Mouse (Mus musculus) bone marrow, adult 2 months (tissue): Measurements from ENCODE around the gene Timm10. TPM values are rescaled to one million over a fixed set of nuclear protein-coding genes. Genes with fewer than 3 reads are reported as not detected.

ENCODE experiments used
- H3K27ac ChIP-seq: fragments of 200-500 bp; 2 replicates; pipeline ENCODE4 v1.5.1; 2012; ENCODE audit warnings: low read depth, mild to moderate bottlenecking, control low read depth, inconsistent platforms, low read length; ENCODE audit not compliant: control insufficient read depth, poor library complexity, insufficient read depth
- H3K4me1 ChIP-seq: fragments of 200-500 bp; 2 replicates; pipeline ENCODE4 v1.6.1; 2011; ENCODE audit warnings: low read length; ENCODE audit not compliant: control insufficient read depth, insufficient read depth
- H3K4me3 ChIP-seq: fragments of 200-500 bp; replicated peaks from 2 replicates; pipeline ENCODE3; 2011; ENCODE audit warnings: mild to moderate bottlenecking, low read depth, low read length, control low read depth; ENCODE audit not compliant: control insufficient read depth
- CTCF ChIP-seq: fragments of 200-500 bp; IDR thresholded peaks from 2 replicates; pipeline ENCODE4 v1.5.1; 2011; ENCODE audit warnings: low read length, control low read depth; ENCODE audit not compliant: control insufficient read depth, insufficient read depth
- POLR2A ChIP-seq: fragments of 200-500 bp; IDR thresholded peaks from 2 replicates; pipeline ENCODE4 v1.6.1; 2011; ENCODE audit warnings: low read depth, mild to moderate bottlenecking, control low read depth, low read length, borderline replicate concordance; ENCODE audit not compliant: control insufficient read depth
- WGBS: fragments of 180-500 bp; shearing (Covaris S2); methylation state at CpG from one replicate; pipeline ENCODE4 v1.1.7; 2018; 5-methylcytosine and 5-hydroxymethylcytosine counted together
- polyA plus RNA-seq: library from polyadenylated mRNA; stranded (reverse); fragments of >200 nt; gene quantifications from 2 replicates; pipeline ENCODE4 v1.2.4, GENCODE M21; 2011; ENCODE audit warnings: low replicate concordance; ENCODE audit not compliant: missing spikeins, insufficient read depth, insufficient read length

Gene Timm10
- polyA plus RNA-seq, 1 experiment = 33.8 TPM

DNA sequence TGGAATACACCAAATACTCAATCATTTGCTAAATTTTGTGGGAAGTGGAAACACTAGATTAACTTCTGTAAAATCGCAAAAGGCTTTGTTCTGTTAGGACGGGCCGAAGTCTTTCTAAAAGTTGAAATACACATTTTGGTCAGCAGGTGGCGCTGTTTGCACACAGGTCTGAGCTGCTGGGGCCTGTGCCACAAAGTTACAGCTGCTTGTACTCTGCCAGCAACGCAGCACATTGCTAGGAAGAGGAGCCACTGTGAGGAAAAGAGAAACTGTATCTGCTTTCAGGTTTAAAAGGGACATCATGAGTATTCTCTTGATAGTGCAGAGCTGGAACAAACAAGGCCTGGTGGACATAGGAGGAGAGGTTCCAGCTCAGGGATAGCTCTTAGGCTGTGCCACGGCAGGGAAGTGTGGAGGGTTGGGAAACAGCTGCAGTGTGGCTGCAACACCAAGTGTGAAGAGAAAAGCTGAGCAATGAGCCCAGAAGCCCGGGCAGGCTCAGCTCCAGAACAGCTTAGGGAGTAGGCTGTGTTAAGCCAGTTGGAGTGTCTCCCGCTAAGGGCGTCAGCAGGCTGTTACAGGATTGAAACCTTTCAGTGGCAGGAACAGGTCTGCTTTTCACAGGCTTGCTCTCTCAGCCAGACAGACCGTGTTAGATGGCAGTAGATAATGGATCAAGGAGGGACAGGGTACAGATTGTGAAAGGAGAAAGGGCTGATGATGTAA is 5.0 kb downstream of the Timm10 start:
- no peak for TF ChIP-seq POLR2A
- TF ChIP-seq CTCF = peak; percentile 97
- no peak overlapping the region for H3K4me3 ChIP-seq
- 27% methylated on average over 10 of the region's 10 CpGs for WGBS
- peaks cover 3% of the 10 kb centered on the region for H3K4me1 ChIP-seq
- H3K27ac ChIP-seq = no peak overlapping the region; the same call in 1 of the 2 replicates

DNA sequence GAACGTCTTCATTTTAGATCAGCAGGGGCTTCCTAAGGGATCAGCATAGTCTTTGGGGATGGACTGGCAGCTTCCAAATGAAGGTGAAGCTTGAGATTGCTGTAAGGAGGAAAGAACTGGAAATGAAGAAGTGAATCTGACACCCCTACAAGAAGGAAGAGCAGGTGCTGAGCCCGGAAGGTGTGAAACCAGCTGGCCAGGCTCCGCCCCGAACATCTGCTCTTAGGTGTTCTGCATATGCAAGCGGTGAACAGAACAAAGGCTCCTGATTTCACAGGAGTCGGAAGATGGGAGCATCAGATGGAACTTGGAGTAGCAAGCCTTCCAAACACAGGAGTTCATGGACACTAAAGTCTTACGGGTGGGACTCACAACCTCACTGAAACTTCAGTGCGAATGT is 10.3 kb downstream of the Timm10 start:
- 69% methylated on average over 8 of the region's 8 CpGs for WGBS

GRCm38 (mm10) chr2:84837817-84838592 is 11.2 kb downstream of the Timm10 start:
- no peak overlapping the region for H3K27ac ChIP-seq
- no peaks in the 10 kb centered on the region; the same call in 1 of the 2 replicates for H3K4me1 ChIP-seq
- WGBS = 23% methylated on average over 9 of the region's 9 CpGs
- H3K4me3 ChIP-seq = peak overlapping the region; percentile 19
- TF ChIP-seq POLR2A = no peak
- no peak for TF ChIP-seq CTCF

More for the DNA sequence above, 10.3 kb downstream of the Timm10 start:
- H3K27ac ChIP-seq = no peak overlapping the region
- TF ChIP-seq POLR2A (no peak), CTCF (no peak)
- H3K4me3 ChIP-seq = no peak overlapping the region
- peaks cover under 1% of the 10 kb centered on the region for H3K4me1 ChIP-seq

GRCm38 (mm10) chr2:84838593-84838949 is 11.8 kb downstream of the Timm10 start, which contains the start of gene Slc43a1:
Gene Slc43a1 (plus strand): TSS chr2:84838850.
- no peak for TF ChIP-seq CTCF
- no peak for TF ChIP-seq POLR2A
- H3K27ac ChIP-seq = peak within 1 kb of the TSS; percentile 74
- peak within 1 kb of the TSS; percentile 68 for H3K4me3 ChIP-seq
- 15% methylated on average over 10 of the region's 10 CpGs for WGBS
- no peaks in the 10 kb centered on the region; the same call in 1 of the 2 replicates for H3K4me1 ChIP-seq

- TF ChIP-seq CTCF = no peak
- TF ChIP-seq POLR2A = peak; percentile 86
- WGBS = under 1% methylated on average over 47 of the region's 47 CpGs
- Histone ChIP-seq H3K4me1 (no peaks in the 10 kb centered on the region; the same call in 1 of the 2 replicates), H3K27ac (peak overlapping the region; percentile 74), H3K4me3 (peak overlapping the region; percentile 68)
These were observed 12.5 kb downstream of the Timm10 start for GRCm38 (mm10) chr2:84838993-84839980.

DNA sequence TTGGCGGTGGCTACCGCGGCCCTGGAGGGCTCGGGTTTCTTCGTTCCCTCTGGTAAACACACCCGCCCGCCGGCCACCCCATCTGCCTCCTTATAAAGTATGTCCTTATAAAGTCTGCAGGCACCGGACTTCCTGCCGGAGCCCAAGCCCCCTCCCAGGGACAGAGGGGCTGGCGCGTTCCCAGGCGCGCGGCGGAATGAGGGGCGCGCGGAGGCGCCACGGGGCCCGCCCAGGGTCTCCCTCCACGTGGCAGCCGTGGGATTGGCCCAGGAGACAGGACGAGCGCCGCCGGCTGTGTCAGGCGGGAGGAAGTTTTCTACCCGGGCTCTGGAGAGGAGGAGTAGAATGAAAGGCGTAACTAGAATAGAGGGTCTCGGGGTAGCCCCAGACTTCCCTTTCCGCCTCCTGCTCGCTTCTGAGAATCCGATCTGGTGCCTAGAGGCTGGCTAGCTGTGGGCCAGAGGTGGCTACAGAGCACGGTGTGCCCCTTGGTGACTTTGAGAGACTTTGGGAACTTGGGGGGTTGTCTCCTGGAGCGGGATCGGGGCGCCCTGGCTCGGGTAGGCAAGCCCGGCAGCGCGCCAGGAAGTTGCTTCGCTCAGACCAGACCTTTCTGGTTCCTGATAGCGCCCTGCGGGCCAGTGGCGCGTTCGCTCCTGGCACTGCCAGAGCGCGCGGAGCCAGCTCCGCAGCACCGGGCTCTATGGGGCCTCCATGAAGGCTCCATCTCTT is 13.4 kb downstream of the Timm10 start:
- peak overlapping the region; percentile 74 for H3K27ac ChIP-seq
- H3K4me1 ChIP-seq = no peaks in the 10 kb centered on the region; the same call in 1 of the 2 replicates
- under 1% methylated on average over 54 of the region's 54 CpGs for WGBS
- H3K4me3 ChIP-seq = peak overlapping the region; percentile 68
- TF ChIP-seq CTCF (no peak), POLR2A (peak; percentile 86; the same call in 1 of the 2 replicates)

GRCm38 (mm10) chr2:84840748-84841563 is 14.2 kb downstream of the Timm10 start:
- H3K4me1 ChIP-seq = no peaks in the 10 kb centered on the region; the same call in 1 of the 2 replicates
- no peak for TF ChIP-seq CTCF
- no peak for TF ChIP-seq POLR2A
- 6% methylated on average over 17 of the region's 17 CpGs for whole genome bisulfite sequencing
- H3K4me3 ChIP-seq = peak overlapping the region; percentile 68
- peak overlapping the region; percentile 74 for H3K27ac ChIP-seq
